Mouse (Mus musculus) adrenal gland, adult 2 months (tissue): ENCODE data around the gene Pou2f1. TPM values are rescaled to one million over a fixed set of nuclear protein-coding genes. Genes with fewer than 3 reads are reported as not detected.
A peak's percentile ranks its signal among the peaks of the same experiment; 100 is the strongest.

ENCODE experiments used
- DNase-seq: peaks from one replicate; pipeline ENCODE4 v3.0.0; 2021
- polyA plus RNA-seq: library from polyadenylated mRNA; depleted of rRNA; stranded (reverse); fragments of >200 nt; gene quantifications from 2 replicates; pipeline ENCODE4 v1.2.3, GENCODE M21; 2012
- total RNA-seq, 2 experiments: library from RNA; stranded (reverse); gene quantifications; 2 replicates each; pipeline ENCODE4 v1.2.3; 2021

The Pou2f1 gene
- total and polyA plus RNA-seq, 3 experiments = 13.1 to 22.9 (median 14.0) TPM

DNA sequence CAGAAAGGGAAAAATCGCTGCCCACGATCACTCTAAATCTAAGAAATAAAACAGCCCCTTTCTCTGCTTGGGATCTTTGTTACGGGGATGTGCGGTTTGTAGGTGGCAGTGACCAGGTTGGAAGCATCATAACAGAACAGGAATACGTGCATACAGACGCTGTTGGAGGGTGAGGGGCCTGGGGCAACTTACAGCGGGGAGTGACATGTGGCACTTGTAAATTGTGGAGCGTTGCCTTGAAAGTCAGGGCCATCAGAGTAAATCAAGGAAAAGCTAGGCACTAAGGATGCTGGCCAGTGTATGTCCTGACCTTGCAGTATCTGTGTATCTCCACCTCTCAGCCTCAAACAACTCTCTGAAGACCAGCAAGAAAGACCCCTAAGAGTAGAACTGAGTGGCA is 154.1 kb downstream of the Pou2f1 start:
- DNase-seq = no peak

DNA sequence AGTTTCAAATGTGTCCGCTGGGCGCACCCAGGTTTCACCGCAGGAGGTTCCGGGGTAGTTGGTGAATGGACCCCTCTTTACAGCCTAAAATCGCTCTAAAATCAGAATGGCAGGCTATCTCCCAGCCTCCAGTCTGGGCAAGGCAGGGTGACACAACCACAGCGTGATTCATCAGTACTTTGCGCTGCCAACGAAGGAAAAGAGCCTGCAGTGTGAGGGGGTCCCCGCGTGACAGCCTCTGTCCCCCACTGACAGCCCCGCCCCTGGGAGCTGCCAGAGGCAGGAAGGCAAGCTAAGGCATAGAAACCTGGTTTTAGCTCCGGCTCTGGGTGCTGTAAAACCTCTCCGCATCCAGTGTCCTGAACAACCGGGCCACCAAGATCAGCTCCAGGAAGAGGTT is 157.1 kb downstream of the Pou2f1 start:
- peak; percentile 64 for DNase-seq

DNA sequence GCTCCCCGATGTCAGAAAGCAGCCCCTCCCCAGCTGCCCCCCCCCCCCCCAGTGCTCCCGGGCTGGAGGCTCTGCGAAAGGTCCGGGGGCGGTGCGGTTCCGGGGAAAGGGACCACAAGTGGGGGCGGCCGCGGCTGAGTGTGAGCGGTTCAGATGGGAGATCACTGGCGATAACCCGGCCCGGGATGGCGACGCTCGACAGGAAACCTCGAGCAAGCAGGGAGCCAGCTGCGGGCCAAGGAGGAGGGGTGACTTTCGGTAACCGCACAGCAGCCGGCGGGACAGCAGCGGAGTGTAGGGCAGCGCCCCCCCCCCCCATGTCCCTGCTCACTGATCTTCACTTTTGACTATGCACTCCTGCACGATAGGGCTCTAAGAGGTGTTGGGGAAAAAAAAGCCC is 157.5 kb downstream of the Pou2f1 start:
- DNase-seq = peak; percentile 37

DNA sequence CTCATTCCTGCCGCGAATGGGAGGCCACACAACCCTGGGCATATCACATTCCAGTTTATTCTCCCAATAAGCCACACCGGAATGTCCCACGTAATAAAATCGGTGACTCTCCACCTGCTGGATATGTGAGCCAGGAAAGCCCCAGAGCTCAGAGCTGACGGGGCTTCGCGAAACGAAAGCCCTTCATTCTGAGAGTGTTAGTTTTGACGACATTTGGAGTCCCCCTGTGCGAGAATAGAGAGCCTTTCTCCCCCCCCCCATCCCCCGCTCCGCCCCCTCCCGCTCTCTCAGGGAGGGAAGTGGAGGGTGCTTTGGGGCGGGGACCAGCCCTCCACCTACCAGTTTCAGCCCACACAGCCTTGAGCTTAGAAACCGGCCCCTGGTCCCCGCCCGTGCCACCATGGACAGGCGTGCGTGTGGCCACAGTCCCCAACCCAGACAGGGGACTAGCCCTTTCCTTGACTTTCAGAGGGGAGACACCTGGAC is 158.0 kb downstream of the Pou2f1 start:
- peak; percentile 28 for DNase-seq

GRCm38 (mm10) chr1:165843586-165843985 is 158.9 kb downstream of the Pou2f1 start:
- no peak for DNase-seq

GRCm38 (mm10) chr1:165842170-165842569 is 160.3 kb downstream of the Pou2f1 start:
- DNase-seq = no peak

- peak; percentile 31 for DNase-seq
These were observed 161.8 kb downstream of the Pou2f1 start for GRCm38 (mm10) chr1:165840548-165841230.

DNA sequence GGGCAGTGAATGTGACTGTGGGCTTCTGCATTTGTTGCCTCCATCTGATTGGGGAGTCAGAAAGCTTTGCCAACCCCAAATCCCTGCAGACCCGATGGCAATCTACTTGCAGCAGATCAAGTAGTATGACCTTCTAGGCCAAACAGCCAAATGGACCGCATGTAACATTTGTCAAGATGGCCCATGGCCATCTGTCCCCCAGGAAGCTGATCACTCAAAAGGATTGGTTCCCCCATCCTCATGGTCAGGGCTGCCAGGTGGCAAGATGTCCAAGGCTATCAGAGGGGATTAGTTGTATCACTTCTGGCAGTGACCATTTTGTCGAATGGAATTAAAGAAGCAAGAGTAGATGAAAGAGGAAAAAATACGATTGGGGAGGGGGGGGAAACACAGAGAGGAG is 163.3 kb downstream of the Pou2f1 start:
- DNase-seq = no peak

DNA sequence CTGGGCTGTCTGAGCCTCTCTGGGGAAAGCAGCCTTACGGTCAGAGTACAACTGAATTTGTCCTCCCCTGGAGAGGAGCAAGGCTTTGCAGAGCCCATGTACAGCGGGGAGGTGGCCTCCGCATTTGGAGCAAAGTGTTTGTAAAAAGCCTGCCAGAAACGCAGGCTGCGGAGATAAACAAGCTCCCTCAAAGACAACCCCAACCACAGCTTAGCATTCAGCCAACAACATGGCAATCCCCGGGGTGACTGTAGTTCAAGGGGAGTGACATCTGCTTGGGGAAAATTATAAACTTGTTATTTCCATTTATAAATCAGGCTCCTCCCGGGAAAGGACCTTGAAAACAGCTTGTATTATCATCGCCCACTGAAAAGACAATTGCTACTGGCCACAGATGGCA is 164.9 kb downstream of the Pou2f1 start:
- no peak for DNase-seq

DNA sequence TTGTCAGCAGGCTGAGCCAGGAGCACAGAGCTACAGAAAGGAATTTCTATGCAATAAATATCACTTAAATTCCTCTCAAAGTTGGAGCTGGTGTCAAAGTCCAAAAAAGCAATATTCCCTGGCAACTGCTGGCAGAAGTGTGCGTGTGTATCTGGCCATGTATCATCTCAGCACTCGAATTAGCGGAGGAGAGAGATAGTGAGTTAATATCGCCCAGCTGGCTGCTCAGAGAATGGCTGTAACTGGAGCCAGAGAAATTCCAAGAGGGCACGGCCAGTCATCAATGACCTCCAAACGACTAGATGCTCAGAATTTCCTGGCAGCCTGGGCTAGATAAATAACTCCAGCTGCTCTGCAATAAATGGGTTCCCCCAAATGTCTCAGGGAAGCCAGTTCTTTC is 166.0 kb downstream of the Pou2f1 start:
- DNase-seq = peak; percentile 61

DNA sequence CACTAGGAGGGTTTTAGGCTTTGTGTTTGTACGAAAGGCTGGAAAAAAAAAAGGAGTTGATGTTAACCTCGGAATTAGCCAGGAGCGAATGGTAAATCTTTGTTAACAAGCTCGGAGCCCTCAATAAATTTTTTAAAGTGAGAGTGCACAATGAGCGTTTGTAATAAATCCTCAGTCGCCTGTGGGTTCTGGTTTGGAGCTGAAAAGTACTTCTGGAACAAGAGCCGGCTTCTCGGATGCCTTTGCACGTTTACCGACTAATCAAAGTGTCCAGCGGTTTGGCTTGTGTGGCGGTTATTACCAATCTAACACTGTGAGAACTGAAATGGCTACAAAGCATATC is 167.9 kb downstream of the Pou2f1 start:
- no peak for DNase-seq

DNA sequence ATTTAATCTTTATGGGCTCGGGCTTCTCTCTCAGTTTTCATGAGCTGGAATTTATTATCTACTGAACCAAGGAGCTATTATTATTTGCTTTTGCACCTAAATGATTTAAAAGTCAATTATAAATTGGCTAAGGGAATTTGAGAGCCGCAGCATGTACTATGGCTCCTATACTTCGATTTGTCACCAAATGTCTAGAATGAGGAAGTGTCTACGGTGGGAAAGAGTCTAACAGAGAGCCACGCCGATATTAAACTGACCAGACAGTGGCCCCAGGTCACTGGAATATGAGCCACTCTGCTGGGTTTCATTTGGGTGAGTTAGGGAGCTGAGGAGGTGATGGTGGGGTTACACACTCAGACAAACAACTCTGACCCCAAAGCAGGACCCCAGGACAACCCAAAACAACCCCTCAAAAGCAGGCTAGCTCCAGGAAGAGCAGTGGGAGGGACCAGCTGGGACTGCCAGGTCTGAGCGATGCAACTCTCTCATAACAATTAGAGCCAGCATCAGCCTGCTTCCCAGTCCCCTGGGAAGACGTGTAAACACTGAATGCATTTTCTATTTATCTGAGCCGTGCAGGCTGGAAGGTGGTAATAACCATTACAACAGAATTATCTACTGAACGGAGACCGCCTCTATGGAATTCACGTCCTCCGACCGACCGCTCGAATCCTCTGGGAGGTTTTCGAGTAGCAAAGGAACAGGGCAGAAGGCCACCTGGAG is 168.4 kb downstream of the Pou2f1 start:
- no peak for DNase-seq

DNA sequence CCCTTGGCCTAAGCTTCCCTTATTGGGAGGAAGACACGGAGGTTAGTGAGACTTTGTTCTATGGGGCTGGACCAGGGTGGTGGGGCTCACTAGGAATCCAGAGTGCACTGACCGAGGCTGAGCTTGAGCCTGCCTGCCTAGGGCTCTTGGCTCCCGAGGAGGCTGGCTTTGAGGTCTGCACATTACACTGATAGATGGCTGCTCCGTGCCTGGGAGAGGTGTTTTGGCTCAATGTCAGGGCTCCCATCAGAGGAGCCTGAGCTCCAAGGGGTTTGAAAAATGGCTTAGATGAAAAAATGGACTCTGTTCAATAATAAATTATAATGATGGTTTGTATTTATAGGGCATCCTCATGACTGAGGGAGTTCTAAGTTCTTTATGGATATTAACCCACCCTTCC is 169.2 kb downstream of the Pou2f1 start:
- no peak for DNase-seq

DNA sequence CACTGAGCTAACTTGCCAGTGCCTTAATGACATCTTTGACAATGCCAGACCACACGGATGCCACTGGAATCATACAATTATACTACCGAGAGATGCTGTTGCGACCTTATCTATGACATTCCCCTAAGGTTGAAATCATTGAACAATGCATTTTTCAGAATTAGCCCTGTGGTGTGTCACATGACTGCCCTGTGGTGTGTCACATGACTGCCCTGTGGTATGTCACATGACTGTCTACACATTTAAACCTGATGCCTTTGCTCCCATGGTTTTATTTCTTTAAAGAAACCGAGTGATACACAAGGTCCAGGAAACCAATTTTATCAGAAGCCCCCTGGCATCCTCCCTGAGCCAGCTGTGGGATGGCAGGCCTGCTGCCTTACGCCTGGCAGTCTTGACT is 172.6 kb downstream of the Pou2f1 start:
- no peak for DNase-seq

- DNase-seq = no peak
These were observed 173.9 kb downstream of the Pou2f1 start for GRCm38 (mm10) chr1:165828615-165829014.

- DNase-seq = no peak
These were observed 174.3 kb downstream of the Pou2f1 start for GRCm38 (mm10) chr1:165828173-165828572.

- no peak for DNase-seq
These were observed 180.4 kb downstream of the Pou2f1 start for GRCm38 (mm10) chr1:165822031-165822430.

DNA sequence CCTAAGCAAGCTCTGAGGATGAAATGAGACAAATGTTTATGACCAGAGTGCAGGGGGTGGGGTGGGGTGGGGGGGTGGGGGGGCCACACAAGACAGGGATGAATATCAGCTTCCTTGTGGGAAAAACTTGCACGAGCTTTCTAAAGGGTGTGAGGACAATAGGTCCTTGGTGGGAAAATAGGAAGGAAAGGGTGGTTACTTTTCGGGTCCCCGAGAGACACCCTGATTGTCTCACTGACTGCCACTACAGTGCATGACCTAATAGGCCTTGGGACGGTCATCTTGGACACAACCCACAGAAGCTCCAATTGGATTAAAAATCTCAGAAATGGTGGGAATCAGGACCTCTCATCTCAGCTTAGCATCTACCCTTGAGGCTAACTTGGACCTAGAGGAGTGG is 183.3 kb downstream of the Pou2f1 start:
- no peak for DNase-seq

DNA sequence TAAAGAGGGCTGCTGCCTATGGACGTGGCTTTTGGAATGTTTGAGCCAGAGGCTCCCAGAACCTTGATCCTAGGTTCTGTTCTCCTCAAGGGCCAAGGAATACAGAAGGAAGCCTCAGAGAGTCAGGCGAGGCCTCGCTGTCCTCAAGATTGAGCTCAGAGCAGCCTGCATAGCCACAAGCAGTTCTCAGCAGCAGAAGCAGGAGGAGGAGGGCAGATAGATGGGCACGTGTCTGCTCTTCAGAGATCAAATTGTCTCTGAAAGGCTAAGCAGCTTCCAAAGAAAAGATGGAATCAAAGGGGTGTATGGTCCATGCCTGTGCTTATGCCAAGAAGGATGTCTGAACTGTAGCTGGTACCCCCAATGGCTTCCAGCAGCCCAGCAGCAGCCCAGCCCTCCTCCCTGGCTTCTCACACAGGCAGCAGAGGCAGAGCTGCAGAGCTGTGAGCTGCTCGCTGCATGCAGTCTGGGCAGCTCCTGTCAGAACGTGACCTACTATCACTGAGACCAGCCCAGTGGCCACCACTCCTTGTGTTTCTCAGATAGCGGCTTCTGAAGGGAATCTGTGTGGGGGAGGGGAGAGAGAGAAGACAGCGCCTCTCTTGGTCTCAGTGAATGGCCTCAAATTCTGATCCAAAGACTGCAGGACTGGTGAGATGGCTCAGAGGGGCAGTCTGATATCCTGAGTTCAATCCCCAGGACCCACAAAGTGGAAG is 184.2 kb downstream of the Pou2f1 start:
- no peak for DNase-seq

- no peak for DNase-seq
These were observed 185.2 kb downstream of the Pou2f1 start for GRCm38 (mm10) chr1:165817264-165817663.

DNA sequence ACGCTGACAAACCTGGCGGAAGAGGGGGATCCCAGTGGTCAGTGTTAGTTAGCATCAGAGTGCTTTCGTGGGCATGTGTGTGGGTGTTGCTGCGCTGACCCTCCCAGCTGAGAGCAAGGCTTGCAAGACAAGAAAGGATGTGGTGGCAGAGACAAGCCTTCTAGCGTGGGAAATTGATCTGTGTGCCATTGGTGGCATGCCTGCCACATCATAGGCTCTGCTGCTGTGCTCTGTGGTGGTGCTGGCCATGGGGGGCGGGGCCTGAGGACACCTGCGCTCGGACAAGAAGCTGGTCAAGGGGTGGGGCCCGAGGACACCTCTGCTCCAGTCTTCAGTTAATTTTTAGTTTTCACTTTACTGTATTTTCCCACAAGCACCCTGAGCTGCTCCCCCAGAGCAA is 186.1 kb downstream of the Pou2f1 start:
- DNase-seq = no peak
